ENCODE assay signal across 13 mouse cellular contexts in the genomic region with DNA sequence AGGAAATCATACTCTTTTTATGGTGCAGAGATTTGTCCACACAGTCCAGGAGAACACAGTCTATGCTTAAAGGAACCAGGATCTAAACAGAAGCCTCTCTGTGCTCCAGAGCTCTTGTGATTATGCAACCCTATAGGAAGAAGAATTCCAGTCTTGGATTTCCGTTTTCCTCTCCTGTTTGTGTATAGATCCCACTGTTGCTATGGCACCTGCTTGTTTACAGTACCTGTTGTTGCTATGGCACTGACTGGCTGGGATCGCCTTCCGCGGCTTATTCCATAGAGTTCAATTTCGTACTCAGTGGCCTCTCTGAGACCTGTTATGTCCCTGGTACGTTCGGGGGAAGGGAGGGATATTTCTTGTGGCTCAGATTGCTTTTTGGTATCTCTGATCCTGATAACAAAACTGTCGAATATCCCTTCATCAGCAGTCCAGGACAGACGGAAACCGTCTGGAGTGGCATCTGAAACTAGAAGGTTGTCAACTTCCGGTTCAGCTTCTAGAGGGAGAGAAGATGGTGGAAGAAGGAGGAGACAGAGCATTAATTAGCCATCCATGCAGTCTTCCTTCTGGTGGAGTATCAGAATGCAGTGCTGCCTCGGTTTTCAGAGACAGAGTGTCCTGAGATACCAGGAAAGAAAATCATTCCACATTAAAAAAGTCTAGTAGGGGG.
DNase-seq lines count a peak whose midpoint lies in the region; ATAC-seq and TF ChIP-seq lines count a peak whose summit lies in the region.
"Had no signal": no experiment of that assay in that cellular context is flagged by ENCODE, and none has a peak within 500 bp of the region (broad histone marks: within the 10 kb centered on the region; RNA-seq: fewer than 3 reads in every experiment).

No protein-coding gene starts in this region.

- H3K27me3 ChIP-seq in intestine, postnatal 0 days (replicated peaks; ENCODE audit: control insufficient read depth, insufficient read depth, low read length): no peaks in the 10 kb centered on the region
- H3K27me3 ChIP-seq in intestine, embryonic 15.5 days (replicated peaks): no peaks in the 10 kb centered on the region
- no peaks in the 10 kb centered on the region for H3K27me3 ChIP-seq in midbrain, embryonic 11.5 days (ENCODE audit: control insufficient read depth, insufficient read depth, low read length)
- H3K27me3 ChIP-seq in midbrain, embryonic 13.5 days: no peaks in the 10 kb centered on the region
- H3K27me3 ChIP-seq in lung, embryonic 16.5 days (ENCODE audit: control insufficient read depth, insufficient read depth, low read depth, low read length): no peaks in the 10 kb centered on the region
- H3K27me3 ChIP-seq: limb, embryonic 15.5 days had no signal

- 0 out of 2 replicates have a peak overlapping the region, but pooled peaks have one; percentile 0 for H3K4me2 ChIP-seq in intestine, postnatal 0 days (replicated peaks; ENCODE audit: low read depth)
- no peak overlapping the region for H3K4me2 ChIP-seq in intestine, embryonic 15.5 days (replicated peaks)
- no peak overlapping the region for H3K4me2 ChIP-seq in midbrain, embryonic 11.5 days
- H3K4me2 ChIP-seq in midbrain, embryonic 13.5 days (replicated peaks): no peak overlapping the region
- peak overlapping the region; percentile 12; the same call in 1 of the 2 replicates for H3K4me2 ChIP-seq in lung, embryonic 16.5 days (ENCODE audit: low read depth, low read length)
- H3K4me2 ChIP-seq: limb, embryonic 15.5 days had no signal

- H3K9ac ChIP-seq in intestine, postnatal 0 days (ENCODE audit: low read depth, low read length): no peak overlapping the region
- H3K9ac ChIP-seq in intestine, embryonic 15.5 days: no peak overlapping the region
- H3K9ac ChIP-seq in midbrain, embryonic 11.5 days (ENCODE audit: low read length): no peak overlapping the region
- H3K9ac ChIP-seq in midbrain, embryonic 13.5 days (replicated peaks): no peak overlapping the region
- H3K9ac ChIP-seq in lung, embryonic 16.5 days (ENCODE audit: low read length): no peak overlapping the region
- H3K9ac ChIP-seq: limb, embryonic 15.5 days had no signal

- ATAC-seq in intestine, postnatal 0 days: peak; percentile 38; the same call in 1 of the 2 replicates
- no peak; the same call in 1 of the 2 replicates for ATAC-seq in intestine, embryonic 15.5 days
- no peak for ATAC-seq in midbrain, embryonic 11.5 days (ENCODE audit: low FRiP score)
- no peak; the same call in 1 of the 2 replicates for ATAC-seq in midbrain, embryonic 13.5 days
- peak; percentile 5; the same call in 1 of the 2 replicates for ATAC-seq in lung, embryonic 16.5 days (ENCODE audit: low read depth)
- ATAC-seq: CD4-positive, CD25-positive, alpha-beta regulatory T cell, adult 4 months; inflammation-experienced regulatory T-cells, adult 6 months had no signal

- no peak overlapping the region for H3K4me3 ChIP-seq in intestine, postnatal 0 days (ENCODE audit: low read depth, low read length)
- no peak overlapping the region for H3K4me3 ChIP-seq in intestine, embryonic 15.5 days (replicated peaks)
- no peak overlapping the region for H3K4me3 ChIP-seq in midbrain, embryonic 11.5 days (ENCODE audit: low read depth, low read length)
- H3K4me3 ChIP-seq in midbrain, embryonic 13.5 days (replicated peaks): no peak overlapping the region
- no peak overlapping the region for H3K4me3 ChIP-seq in lung, embryonic 16.5 days (ENCODE audit: low read length)
- H3K4me3 ChIP-seq: limb, embryonic 15.5 days; myocyte had no signal

- WGBS in intestine, postnatal 0 days: 46% methylated on average over 12 of the region's 12 CpGs
- 55% methylated on average over 12 of the region's 12 CpGs for WGBS in intestine, embryonic 15.5 days
- 77% methylated on average over 12 of the region's 12 CpGs for WGBS in midbrain, embryonic 11.5 days
- WGBS in midbrain, embryonic 13.5 days: 82% methylated on average over 12 of the region's 12 CpGs
- 20% methylated on average over 12 of the region's 12 CpGs for WGBS in lung, embryonic 16.5 days

- no peaks in the 10 kb centered on the region for H3K9me3 ChIP-seq in intestine, postnatal 0 days (ENCODE audit: control insufficient read depth)
- H3K9me3 ChIP-seq in intestine, embryonic 15.5 days: no peaks in the 10 kb centered on the region
- no peaks in the 10 kb centered on the region for H3K9me3 ChIP-seq in midbrain, embryonic 11.5 days (ENCODE audit: control insufficient read depth, low read length)
- H3K9me3 ChIP-seq in midbrain, embryonic 13.5 days: no peaks in the 10 kb centered on the region
- no peaks in the 10 kb centered on the region for H3K9me3 ChIP-seq in lung, embryonic 16.5 days (ENCODE audit: control insufficient read depth, low read length)
- H3K9me3 ChIP-seq: limb, embryonic 15.5 days had no signal

- 0 out of 2 replicates have a peak, but pooled peaks cover 3% of the 10 kb centered on the region for H3K4me1 ChIP-seq in intestine, postnatal 0 days (replicated peaks; ENCODE audit: control insufficient read depth, insufficient read depth, low read length)
- peaks cover 5% of the 10 kb centered on the region; the same call in 1 of the 2 replicates for H3K4me1 ChIP-seq in intestine, embryonic 15.5 days (replicated peaks)
- H3K4me1 ChIP-seq in midbrain, embryonic 11.5 days (ENCODE audit: control insufficient read depth, insufficient read depth, low read length): peaks cover 2% of the 10 kb centered on the region; the same call in 1 of the 2 replicates
- H3K4me1 ChIP-seq in midbrain, embryonic 13.5 days (replicated peaks): peaks cover 8% of the 10 kb centered on the region
- peaks cover 37% of the 10 kb centered on the region for H3K4me1 ChIP-seq in lung, embryonic 16.5 days (replicated peaks; ENCODE audit: control insufficient read depth, insufficient read depth, low read length)
- H3K4me1 ChIP-seq: limb, embryonic 15.5 days had no signal

- DNase-seq in midbrain, embryonic 11.5 days (ENCODE audit: low spot score, missing footprints): peak; percentile 28
- DNase-seq in adrenal gland, postnatal 36 days: no peak
- no peak for DNase-seq in gastrocnemius, adult 8-10 months (ENCODE audit: low spot score in 2 of 2)
- DNase-seq: heart, postnatal 10 days; thymus, adult 18-20 months had no signal

- TF ChIP-seq CTCF in intestine, postnatal 0 days (IDR thresholded peaks at IDR 0.05; ENCODE audit: low read depth): no peak

- no peak overlapping the region for H3K27ac ChIP-seq in intestine, postnatal 0 days (ENCODE audit: low read depth, low read length)
- H3K27ac ChIP-seq in intestine, embryonic 15.5 days: no peak overlapping the region
- H3K27ac ChIP-seq in midbrain, embryonic 11.5 days (ENCODE audit: low read depth, low read length): no peak overlapping the region
- no peak overlapping the region for H3K27ac ChIP-seq in midbrain, embryonic 13.5 days
- peak overlapping the region; percentile 54 for H3K27ac ChIP-seq in lung, embryonic 16.5 days (ENCODE audit: low read length)
- H3K27ac ChIP-seq: limb, embryonic 15.5 days had no signal

- H3K36me3 ChIP-seq in intestine, postnatal 0 days (ENCODE audit: control insufficient read depth, insufficient read depth): no peaks in the 10 kb centered on the region
- no peaks in the 10 kb centered on the region for H3K36me3 ChIP-seq in intestine, embryonic 15.5 days
- no peaks in the 10 kb centered on the region for H3K36me3 ChIP-seq in midbrain, embryonic 11.5 days (ENCODE audit: control insufficient read depth, insufficient read depth, low read length)
- H3K36me3 ChIP-seq in midbrain, embryonic 13.5 days: no peaks in the 10 kb centered on the region
- H3K36me3 ChIP-seq in lung, embryonic 16.5 days (ENCODE audit: control insufficient read depth, insufficient read depth, low read length): no peaks in the 10 kb centered on the region
- H3K36me3 ChIP-seq: limb, embryonic 15.5 days had no signal

Comparison
In these comparisons a context has a peak if more than half of its experiments do, and no peak if none do; other contexts are left out.
1. ATAC-seq: peak in intestine, postnatal 0 days (single experiment) and lung, embryonic 16.5 days (single experiment); none in intestine, embryonic 15.5 days (single experiment), midbrain, embryonic 11.5 days (single experiment) and midbrain, embryonic 13.5 days (single experiment).
2. H3K4me2 ChIP-seq: peak in intestine, postnatal 0 days (single experiment) and lung, embryonic 16.5 days (single experiment); none in intestine, embryonic 15.5 days (single experiment), midbrain, embryonic 11.5 days (single experiment) and midbrain, embryonic 13.5 days (single experiment).